Mouse (Mus musculus): ENCODE data around the gene Mecom.

The Mecom gene

GRCm38 (mm10) chr3:30445247-30445969 lies 102.4 kb downstream of the Mecom start:
- 97% methylated on average over 4 of the region's 4 CpGs for WGBS

- whole genome bisulfite sequencing, result 64% methylated on average over 7 of the region's 7 CpGs
Observed at GRCm38 (mm10) chr3:30438007-30438406, 109.8 kb downstream of the Mecom start.

GRCm38 (mm10) chr3:30436561-30436960 lies 111.2 kb downstream of the Mecom start:
- WGBS, result 83% methylated on average over 6 of the region's 6 CpGs

GRCm38 (mm10) chr3:30436131-30436530 lies 111.7 kb downstream of the Mecom start:
- WGBS, result 68% methylated on average over 9 of the region's 9 CpGs

GRCm38 (mm10) chr3:30428877-30429276 lies 118.9 kb downstream of the Mecom start:
- 78% methylated on average over 5 of the region's 5 CpGs for WGBS

GRCm38 (mm10) chr3:30424036-30424435 lies 123.8 kb downstream of the Mecom start:
- WGBS, result 92% methylated on average over 5 of the region's 5 CpGs

- 99% methylated on average over 4 of the region's 4 CpGs for WGBS
Observed at GRCm38 (mm10) chr3:30421948-30422347, 125.9 kb downstream of the Mecom start.

- 82% methylated on average over 5 of the region's 5 CpGs for WGBS
Observed at GRCm38 (mm10) chr3:30420899-30421298, 126.9 kb downstream of the Mecom start.

- WGBS, result 81% methylated on average over 6 of the region's 6 CpGs
Observed at GRCm38 (mm10) chr3:30414173-30414572, 133.6 kb downstream of the Mecom start.

GRCm38 (mm10) chr3:30410778-30411177 lies 137.0 kb downstream of the Mecom start:
- 70% methylated on average over 4 of the region's 4 CpGs for WGBS

GRCm38 (mm10) chr3:30404821-30405220 lies 143.0 kb downstream of the Mecom start:
- 58% methylated on average over 4 of the region's 4 CpGs for WGBS

- 93% methylated on average over 7 of the region's 7 CpGs for WGBS
Observed at GRCm38 (mm10) chr3:30398911-30399310, 148.9 kb downstream of the Mecom start.

- 80% methylated on average over 4 of the region's 4 CpGs for WGBS
Observed at GRCm38 (mm10) chr3:30394911-30395310, 152.9 kb downstream of the Mecom start.

- 62% methylated on average over 4 of the region's 4 CpGs for WGBS
Observed at GRCm38 (mm10) chr3:30392662-30393061, 155.1 kb downstream of the Mecom start.

- WGBS, result 39% methylated on average over 4 of the region's 4 CpGs
Observed at GRCm38 (mm10) chr3:30392218-30392617, 155.6 kb downstream of the Mecom start.

GRCm38 (mm10) chr3:30390346-30390745 lies 157.5 kb downstream of the Mecom start:
- WGBS, result 90% methylated on average over 5 of the region's 5 CpGs

- WGBS, result 64% methylated on average over 4 of the region's 4 CpGs
Observed at GRCm38 (mm10) chr3:30380273-30380672, 167.5 kb downstream of the Mecom start.

GRCm38 (mm10) chr3:30379301-30379700 lies 168.5 kb downstream of the Mecom start:
- WGBS, result 79% methylated on average over 6 of the region's 6 CpGs

- 63% methylated on average over 7 of the region's 7 CpGs for WGBS
Observed at GRCm38 (mm10) chr3:30371472-30371871, 176.3 kb downstream of the Mecom start.

- WGBS, result 58% methylated on average over 16 of the region's 16 CpGs
Observed at GRCm38 (mm10) chr3:30370860-30371455, 176.8 kb downstream of the Mecom start.

GRCm38 (mm10) chr3:30366621-30367020 lies 181.2 kb downstream of the Mecom start:
- WGBS, result 74% methylated on average over 7 of the region's 7 CpGs

- WGBS, result 76% methylated on average over 5 of the region's 5 CpGs
Observed at GRCm38 (mm10) chr3:30361190-30361589, 186.6 kb downstream of the Mecom start.
